Mouse (Mus musculus) ES-E14 (cell line): ENCODE data around the gene Tmem200a. TPM values are rescaled to one million over a fixed set of nuclear protein-coding genes. Genes with fewer than 3 reads are reported as not detected.

Experiments
- DNase-seq: peaks from one replicate; pipeline ENCODE4 v3.0.0-alpha.2; 2013; ENCODE audit warnings: low read depth, low spot score
- H3K27ac ChIP-seq: 2 replicates; pipeline ENCODE4 v1.5.1; 2012; ENCODE audit warnings: low read depth, mild to moderate bottlenecking, low read length, moderate library complexity, mixed read lengths; ENCODE audit not compliant: poor library complexity, insufficient read depth, severe bottlenecking
- H3K36me3 ChIP-seq: 2 replicates; pipeline ENCODE4 v1.6.1; 2012; ENCODE audit warnings: mild to moderate bottlenecking, low read length, moderate library complexity, mixed read lengths; ENCODE audit not compliant: control insufficient read depth, poor library complexity, insufficient read depth, severe bottlenecking
- H3K4me1 ChIP-seq, 2 experiments: fragments of 150-350 bp in 1 of 2; sonication (generic) in 1 of 2; 2 replicates each; pipeline ENCODE4 v1.6.1; 2012; ENCODE audit warnings: low read length in 2 of 2, mild to moderate bottlenecking in 1 of 2, mixed read lengths in 1 of 2; ENCODE audit not compliant: control insufficient read depth in 2 of 2, insufficient read depth in 2 of 2, poor library complexity in 1 of 2
- H3K4me3 ChIP-seq, 2 experiments: fragments of 150-350 bp in 1 of 2; sonication (generic) in 1 of 2; 2 replicates each; pipeline ENCODE4 v1.5.1; 2012; ENCODE audit warnings: low read length in 2 of 2, low read depth in 1 of 2, mild to moderate bottlenecking in 1 of 2, mixed read lengths in 1 of 2; ENCODE audit not compliant: insufficient read depth in 1 of 2, poor library complexity in 1 of 2, severe bottlenecking in 1 of 2
- H3K9ac ChIP-seq: 2 replicates; pipeline ENCODE4 v1.6.1; 2012; ENCODE audit warnings: low read depth, mild to moderate bottlenecking, low read length, mixed read lengths; ENCODE audit not compliant: poor library complexity, insufficient read depth, severe bottlenecking
- H3K9me3 ChIP-seq: fragments of 150-350 bp; sonication (generic); 2 replicates; pipeline ENCODE4 v1.6.1; 2012; ENCODE audit warnings: low read depth, mild to moderate bottlenecking, low read length; ENCODE audit not compliant: control insufficient read depth, insufficient read depth
- CHD2 ChIP-seq: IDR thresholded peaks from 2 replicates; pipeline ENCODE4 v1.6.1; 2014; ENCODE audit warnings: mild to moderate bottlenecking, low read depth, low read length, inconsistent platforms
- HCFC1 ChIP-seq: IDR thresholded peaks from 2 replicates; pipeline ENCODE4 v1.6.1; 2012; ENCODE audit warnings: low read length, inconsistent platforms, borderline replicate concordance; ENCODE audit not compliant: insufficient read depth
- MAFK ChIP-seq: IDR thresholded peaks from 2 replicates; pipeline ENCODE4 v1.6.1; 2014; ENCODE audit warnings: mild to moderate bottlenecking, low read depth, low read length, inconsistent platforms; ENCODE audit not compliant: insufficient read depth
- ZC3H11A ChIP-seq: IDR thresholded peaks from 2 replicates; pipeline ENCODE4 v1.6.1; 2012; ENCODE audit warnings: low read depth, mild to moderate bottlenecking, inconsistent platforms, low read length, borderline replicate concordance
- ZNF384 ChIP-seq: IDR thresholded peaks from 2 replicates; pipeline ENCODE4 v1.6.1; 2012; ENCODE audit warnings: low read depth, low read length, inconsistent platforms
- in situ Hi-C, 2 experiments: fragments of 600-800 bp; cut with MboI; formaldehyde crosslinking; loops; one replicate each; pipeline ENCODE4 v1.15.1; 2025; ENCODE audit warnings: low sequenced_read_pairs in 2 of 2, inconsistent platforms in 1 of 2; ENCODE audit not compliant: unreplicated experiment in 2 of 2
- total RNA-seq: library from RNA; depleted of rRNA; stranded (reverse); fragments of 300-350 nt; gene quantifications from 2 replicates; pipeline ENCODE4 v1.2.3, GENCODE M21; 2012

Tmem200a gene
- total RNA-seq, 1 experiment = 1.9 TPM

- Histone ChIP-seq H3K9ac (no peak overlapping the region), H3K27ac (no peak overlapping the region), H3K9me3 (no peaks in the 10 kb centered on the region), H3K36me3 (no peaks in the 10 kb centered on the region), H3K4me1 (no peaks in the 10 kb centered on the region), H3K4me3 (no peak overlapping the region)
- in situ Hi-C loops = no loop called here
- no peak for DNase-seq
- TF ChIP-seq HCFC1 (no peak), CHD2 (no peak), ZC3H11A (no peak), ZNF384 (no peak), MAFK (no peak)
Measured at GRCm38 (mm10) chr10:25929401-25930150, 149.3 kb downstream of the Tmem200a start.

- in situ Hi-C loops = no loop called here
Measured at GRCm38 (mm10) chr10:25928861-25929368, 149.9 kb downstream of the Tmem200a start.

GRCm38 (mm10) chr10:25928448-25928786, 150.4 kb downstream of the Tmem200a start:
- Histone ChIP-seq H3K9ac (no peak overlapping the region), H3K4me3 (no peak overlapping the region), H3K9me3 (no peaks in the 10 kb centered on the region), H3K4me1 (no peaks in the 10 kb centered on the region), H3K36me3 (no peaks in the 10 kb centered on the region), H3K27ac (no peak overlapping the region)
- in situ Hi-C loops = no loop called here
- no peak for TF ChIP-seq ZNF384
- no peak for TF ChIP-seq HCFC1
- no peak for TF ChIP-seq MAFK
- TF ChIP-seq ZC3H11A = no peak
- TF ChIP-seq CHD2 = no peak
- DNase-seq = no peak

More at GRCm38 (mm10) chr10:25928861-25929368, 149.9 kb downstream of the Tmem200a start:
- DNase-seq = no peak
- H3K4me1 ChIP-seq = no peaks in the 10 kb centered on the region
- no peak overlapping the region for H3K9ac ChIP-seq
- TF ChIP-seq MAFK (no peak), ZNF384 (no peak), CHD2 (no peak), HCFC1 (no peak), ZC3H11A (no peak)
- no peaks in the 10 kb centered on the region for H3K36me3 ChIP-seq
- H3K27ac ChIP-seq = no peak overlapping the region
- H3K4me3 ChIP-seq = no peak overlapping the region
- H3K9me3 ChIP-seq = no peaks in the 10 kb centered on the region

- in situ Hi-C loops = no loop called here
- no peak overlapping the region for H3K27ac ChIP-seq
- TF ChIP-seq MAFK (no peak), CHD2 (no peak), ZNF384 (no peak), HCFC1 (no peak), ZC3H11A (no peak)
- H3K36me3 ChIP-seq = no peaks in the 10 kb centered on the region
- no peak overlapping the region for H3K9ac ChIP-seq
- DNase-seq = no peak
- H3K9me3 ChIP-seq = no peaks in the 10 kb centered on the region
- no peak overlapping the region for H3K4me3 ChIP-seq
- H3K4me1 ChIP-seq = no peaks in the 10 kb centered on the region
Measured at GRCm38 (mm10) chr10:25927553-25928447, 151.1 kb downstream of the Tmem200a start.
